Mouse (Mus musculus): Measurements from ENCODE around the gene Rtn4ip1.
"Not testable (repeated sequence)": the region's sequence is repeated elsewhere in the genome, so short reads cannot be mapped to it uniquely, and the experiment has no call there.

Rtn4ip1 gene

DNA sequence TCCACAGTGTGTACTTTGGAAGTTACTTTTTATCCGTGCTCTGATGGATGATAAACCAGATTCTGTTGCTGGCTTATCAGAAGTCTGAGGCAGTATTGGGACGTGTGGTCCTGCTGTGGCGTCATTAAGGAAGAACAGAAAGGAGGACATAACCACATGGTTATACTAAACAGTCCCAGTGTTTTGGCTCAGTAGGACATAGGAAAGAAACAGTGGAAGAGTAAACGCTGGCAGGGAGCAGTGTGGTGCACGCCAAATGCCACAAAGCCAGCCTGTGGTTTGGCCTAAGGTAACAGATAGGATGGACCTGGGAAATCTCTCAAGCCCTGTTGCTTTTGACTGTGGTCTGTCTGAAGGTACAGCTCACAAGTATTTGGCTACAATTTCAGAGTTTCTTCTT is 27.0 kb downstream of the Rtn4ip1 start:
- DNase-seq (ENCODE audit: low read depth, low spot score): no peak

DNA sequence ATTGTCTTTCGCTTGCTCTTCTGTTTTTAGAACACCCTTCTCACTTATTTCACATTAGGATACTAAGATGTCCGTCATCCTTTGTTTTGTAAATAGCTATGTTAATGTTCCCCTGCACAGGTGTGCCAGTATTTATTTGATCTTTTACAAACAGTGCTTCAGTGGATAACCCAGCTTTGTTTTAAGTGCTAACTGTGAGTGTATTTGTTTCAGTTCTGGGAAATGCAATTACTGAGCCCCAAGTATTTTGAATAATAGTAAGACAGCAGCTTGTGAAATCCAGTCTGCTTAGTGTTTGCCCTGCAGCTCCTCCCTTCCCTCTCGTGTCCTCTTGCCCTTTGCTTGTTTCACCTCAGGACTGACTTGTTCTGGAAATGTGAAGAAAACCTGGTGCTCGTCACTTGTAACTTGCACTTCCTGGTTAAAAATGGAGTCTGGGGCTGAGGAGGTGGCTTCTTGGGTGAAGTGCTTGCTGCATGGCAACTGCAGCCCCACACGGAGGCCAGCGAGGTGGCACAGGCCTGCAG is 37.6 kb downstream of the Rtn4ip1 start:
- DNase-seq (ENCODE audit: low read depth, low spot score): peak; percentile 78

DNA sequence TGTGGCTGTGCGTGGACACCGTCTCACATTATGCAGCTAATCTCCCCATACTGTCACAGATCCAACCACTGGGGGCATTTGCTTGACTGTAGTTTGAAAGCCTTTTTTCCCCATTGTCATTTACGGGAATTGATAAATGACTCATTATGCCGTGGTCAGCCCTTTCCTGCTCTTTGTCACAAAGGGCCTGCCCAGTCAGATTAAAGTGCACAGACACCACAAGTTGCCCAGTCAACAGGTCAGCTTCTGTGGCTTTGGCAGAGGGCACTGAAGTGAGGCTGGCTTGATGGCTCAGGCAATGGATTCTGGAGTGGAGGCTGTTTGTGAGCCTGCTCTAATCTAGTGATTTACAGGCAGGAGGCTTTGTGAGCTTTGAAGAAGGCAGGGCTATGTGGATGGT is 42.1 kb downstream of the Rtn4ip1 start:
- no peak for DNase-seq (ENCODE audit: low read depth, low spot score)

GRCm38 (mm10) chr10:43945435-43945834 is 43.8 kb downstream of the Rtn4ip1 start:
- DNase-seq (ENCODE audit: low read depth, low spot score): no peak

- peak; percentile 72 for DNase-seq (ENCODE audit: low read depth, low spot score)
Observed at GRCm38 (mm10) chr10:43953942-43954341, 52.3 kb downstream of the Rtn4ip1 start.

- DNase-seq (ENCODE audit: low read depth, low spot score): no peak
Observed at GRCm38 (mm10) chr10:43964943-43965342, 63.3 kb downstream of the Rtn4ip1 start.

GRCm38 (mm10) chr10:43973244-43973643 is 71.6 kb downstream of the Rtn4ip1 start:
- DNase-seq (ENCODE audit: low read depth, low spot score): no peak

- peak; percentile 47 for DNase-seq (ENCODE audit: low read depth, low spot score)
Observed at GRCm38 (mm10) chr10:43977353-43977752, 75.7 kb downstream of the Rtn4ip1 start.

DNA sequence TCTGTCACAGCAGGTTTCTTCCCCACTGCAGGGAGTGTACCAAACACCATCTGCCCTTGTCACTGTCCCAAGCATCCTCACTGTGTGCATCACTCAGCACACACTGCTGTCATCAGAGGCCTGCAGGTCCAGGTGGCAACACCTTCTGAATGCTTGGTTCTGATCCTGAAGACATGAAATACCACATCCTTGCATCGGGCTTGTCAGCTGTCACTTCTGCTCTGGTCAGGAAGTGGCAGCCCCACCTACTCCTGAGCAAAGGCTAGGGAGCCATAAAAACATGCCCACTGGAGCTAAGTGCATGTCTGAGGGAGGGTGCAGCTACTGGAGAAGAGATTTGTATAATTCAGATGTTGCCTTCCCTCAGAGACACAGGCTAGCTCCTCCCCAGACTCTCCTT is 78.5 kb downstream of the Rtn4ip1 start:
- DNase-seq (ENCODE audit: low read depth, low spot score): no peak

GRCm38 (mm10) chr10:43980742-43981141 is 79.1 kb downstream of the Rtn4ip1 start:
- not testable (repeated sequence) for DNase-seq (ENCODE audit: low read depth, low spot score)

- DNase-seq (ENCODE audit: low read depth, low spot score): no peak
Observed at GRCm38 (mm10) chr10:43982470-43982869, 80.9 kb downstream of the Rtn4ip1 start.

DNA sequence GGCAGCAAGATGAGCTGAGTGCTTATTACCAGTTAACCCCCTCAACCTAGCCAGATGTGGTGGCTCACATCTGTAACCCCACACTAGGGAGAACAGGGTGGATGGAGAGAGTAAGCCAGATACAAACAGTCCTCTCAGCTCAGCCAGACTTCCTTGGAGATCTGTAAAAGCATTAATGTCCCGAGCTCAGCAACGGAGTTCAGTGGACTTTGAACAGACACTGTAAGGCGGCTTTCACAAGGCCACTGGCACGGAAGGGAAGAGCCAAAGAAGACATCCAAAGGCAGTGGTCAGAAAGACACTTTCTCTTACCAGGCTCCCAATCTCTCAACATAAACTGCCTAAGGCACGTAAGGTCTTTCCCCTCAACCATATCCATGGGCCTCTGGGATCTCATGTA is 81.6 kb downstream of the Rtn4ip1 start:
- DNase-seq (ENCODE audit: low read depth, low spot score): no peak

DNA sequence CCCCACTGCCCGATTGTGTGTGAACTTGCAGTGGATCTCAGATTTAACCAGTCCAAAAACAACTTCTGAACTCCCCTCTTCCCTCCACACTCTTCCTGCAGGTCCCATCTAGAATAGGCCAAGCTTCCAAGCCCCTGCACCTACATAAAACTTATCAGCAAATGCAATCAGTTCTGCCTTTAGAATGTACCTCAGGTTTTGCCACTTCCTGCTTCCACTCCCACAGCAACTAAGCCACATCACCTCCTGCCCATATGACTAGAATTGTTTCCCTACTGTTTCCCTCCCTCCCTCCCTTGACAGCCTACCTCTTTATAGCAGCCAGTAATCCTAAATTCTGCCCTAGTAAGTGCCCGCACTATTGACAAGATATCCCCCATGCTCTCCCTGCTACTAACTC is 82.3 kb downstream of the Rtn4ip1 start:
- no peak for DNase-seq (ENCODE audit: low read depth, low spot score)

DNA sequence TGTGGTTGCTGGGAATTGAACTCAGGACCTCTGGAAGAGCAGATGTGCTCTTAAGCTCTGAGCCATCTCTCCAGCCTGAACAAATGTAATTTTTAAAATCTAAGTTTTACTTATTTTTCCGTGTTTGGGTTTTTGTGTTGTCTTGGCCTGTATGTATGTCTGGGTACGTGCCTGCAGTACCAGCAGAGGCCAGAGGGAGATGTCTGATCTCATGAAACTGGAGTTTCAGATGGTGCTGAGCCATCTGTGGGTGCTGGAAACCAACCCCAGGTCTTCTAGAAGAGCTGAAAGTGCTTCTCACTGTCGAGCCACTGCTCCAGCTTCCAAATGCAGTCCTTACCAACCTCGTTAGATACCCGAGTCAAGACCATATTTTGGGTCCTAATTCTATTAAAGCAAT is 89.7 kb downstream of the Rtn4ip1 start:
- no peak for DNase-seq (ENCODE audit: low read depth, low spot score)

DNA sequence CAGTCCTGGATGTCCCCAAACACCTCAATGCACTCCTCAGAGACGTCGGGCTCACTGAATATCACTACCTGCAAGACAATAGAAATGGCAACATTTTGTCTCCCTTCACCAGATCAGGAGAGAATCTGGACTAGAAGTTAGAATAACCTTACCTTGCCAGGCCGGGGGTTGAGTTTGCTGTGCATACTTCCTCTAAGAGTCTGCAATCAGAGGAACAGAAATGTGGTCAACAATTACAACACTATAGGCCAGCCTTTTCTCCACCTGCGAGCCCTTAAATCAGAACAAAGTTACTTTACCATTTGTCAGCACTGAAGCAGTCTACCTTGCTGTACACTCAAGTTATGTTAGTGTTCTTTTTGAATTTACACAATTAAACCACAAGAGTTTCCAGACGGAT is 90.9 kb downstream of the Rtn4ip1 start:
- no peak for DNase-seq (ENCODE audit: low read depth, low spot score)

- DNase-seq (ENCODE audit: low read depth, low spot score): peak; percentile 65
Observed at GRCm38 (mm10) chr10:43993198-43993597, 91.6 kb downstream of the Rtn4ip1 start.

GRCm38 (mm10) chr10:43995858-43996650 is 94.4 kb downstream of the Rtn4ip1 start:
- no peak for DNase-seq (ENCODE audit: low read depth, low spot score)

GRCm38 (mm10) chr10:43997276-43997675 is 95.7 kb downstream of the Rtn4ip1 start:
- DNase-seq (ENCODE audit: low read depth, low spot score): no peak

GRCm38 (mm10) chr10:43998023-43998422 is 96.4 kb downstream of the Rtn4ip1 start:
- no peak for DNase-seq (ENCODE audit: low read depth, low spot score)

GRCm38 (mm10) chr10:43998503-43999082 is 97.0 kb downstream of the Rtn4ip1 start:
- no peak for DNase-seq (ENCODE audit: low read depth, low spot score)

DNA sequence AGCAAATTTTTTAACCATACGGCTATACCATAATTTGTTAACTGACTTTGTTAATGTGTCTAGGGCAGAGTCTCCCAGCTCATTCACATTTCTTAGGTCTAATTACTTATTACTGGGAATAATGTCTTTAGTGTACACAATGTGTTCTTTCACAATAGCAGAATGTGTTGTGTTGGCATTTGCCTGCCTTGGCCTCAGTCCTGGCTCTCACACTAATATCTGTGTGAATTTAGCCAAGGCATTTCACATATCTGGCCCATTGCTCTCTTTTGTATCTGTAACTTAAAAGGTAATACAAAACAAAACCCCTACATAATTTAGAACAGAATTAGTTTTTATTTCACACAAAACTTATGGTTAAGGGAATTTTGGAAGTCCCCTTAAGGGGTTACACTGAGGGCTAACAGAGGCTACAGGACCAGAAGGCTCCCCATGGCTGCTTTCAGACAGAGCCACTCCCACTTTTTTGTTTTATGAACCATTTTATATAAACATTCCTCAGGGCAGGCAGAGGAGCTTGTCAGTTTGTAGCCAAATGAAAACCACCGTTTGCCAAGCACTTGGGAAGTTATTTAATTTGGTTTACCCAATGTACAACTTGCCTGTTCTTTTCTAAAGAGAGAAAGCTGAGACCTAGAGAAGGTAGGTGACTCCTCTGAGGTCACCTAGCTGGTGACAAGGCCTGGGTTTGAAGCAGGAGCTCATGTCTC is 98.7 kb downstream of the Rtn4ip1 start:
- DNase-seq (ENCODE audit: low read depth, low spot score): no peak
